Mouse (Mus musculus) forebrain, postnatal 0 days (tissue): ENCODE measurements at regions not wholly inside any gene's neighbourhood (a gene's known extent, or its start where the extent isn't known, plus 50 kb on each side); places are given as distances from the start of the nearest gene placed in this dataset.
A peak's percentile ranks its signal among the peaks of the same experiment; 100 is the strongest.

Experiments
- ATAC-seq: fragments of 200-750 bp; cut with Nextera tagmentation; 2 replicates; pipeline ENCODE4 v1.8.0; 2017; ENCODE audit warnings: mild to moderate bottlenecking, moderate library complexity
- DNase-seq: peaks from one replicate; pipeline ENCODE4 v3.0.0-alpha.2; 2015
- H3K27ac ChIP-seq: fragments of 300-500 bp; sonication (generic); 2 replicates; pipeline ENCODE4 v1.5.1; 2014; ENCODE audit warnings: low read depth, mild to moderate bottlenecking, antibody characterized with exemption, low read length, moderate library complexity, mixed read lengths
- H3K27me3 ChIP-seq: fragments of 300-500 bp; sonication (generic); 2 replicates; pipeline ENCODE4 v1.6.1; 2014; ENCODE audit warnings: mild to moderate bottlenecking, low read length, mixed read lengths; ENCODE audit not compliant: insufficient read depth
- H3K36me3 ChIP-seq: fragments of 300-500 bp; sonication (generic); 2 replicates; pipeline ENCODE4 v1.6.1; 2014; ENCODE audit warnings: mild to moderate bottlenecking, moderate library complexity; ENCODE audit not compliant: insufficient read depth
- H3K4me1 ChIP-seq: fragments of 300-500 bp; sonication (generic); 2 replicates; pipeline ENCODE4 v1.6.1; 2014; ENCODE audit warnings: antibody characterized with exemption; ENCODE audit not compliant: insufficient read depth
- H3K4me2 ChIP-seq: fragments of 300-500 bp; sonication (generic); 2 replicates; pipeline ENCODE4 v1.6.1; 2014; ENCODE audit warnings: low read depth, mild to moderate bottlenecking, moderate library complexity
- H3K4me3 ChIP-seq: fragments of 300-500 bp; sonication (generic); 2 replicates; pipeline ENCODE4 v1.5.1; 2014; ENCODE audit warnings: low read depth, low read length, mixed read lengths
- H3K9ac ChIP-seq: fragments of 300-500 bp; sonication (generic); 2 replicates; pipeline ENCODE4 v1.6.1; 2014; ENCODE audit warnings: mild to moderate bottlenecking
- H3K9me3 ChIP-seq: fragments of 300-500 bp; sonication (generic); 2 replicates; pipeline ENCODE4 v1.6.1; 2016; ENCODE audit warnings: low read length
- CTCF ChIP-seq: sonication (generic); IDR thresholded peaks from 2 replicates; pipeline ENCODE4 v1.5.1; 2016; ENCODE audit warnings: antibody characterized with exemption, control low read depth, low read depth
- WGBS: fragments of 180-500 bp; shearing (Covaris S2); extraction: QIAGEN DNeasy Blood & Tissue Kit; methylation state at CpG from one replicate; pipeline ENCODE4 v1.1.7; 2014; 5-methylcytosine and 5-hydroxymethylcytosine counted together

GRCm38 (mm10) chr12:92740818-92741217 is 891.9 kb upstream of the Sel1l start:
- H3K27ac ChIP-seq: no peak overlapping the region
- H3K36me3 ChIP-seq: no peaks in the 10 kb centered on the region
- H3K9me3 ChIP-seq: no peaks in the 10 kb centered on the region
- DNase-seq (no peak), ATAC-seq (no peak)
- H3K4me2 ChIP-seq: no peak overlapping the region
- H3K9ac ChIP-seq: no peak overlapping the region
- 82% methylated on average over 3 of the region's 3 CpGs for WGBS
- H3K27me3 ChIP-seq: no peaks in the 10 kb centered on the region
- TF ChIP-seq CTCF: no peak
- H3K4me1 ChIP-seq: peaks cover 4% of the 10 kb centered on the region; the same call in 1 of the 2 replicates
- H3K4me3 ChIP-seq: no peak overlapping the region

GRCm38 (mm10) chr12:92739196-92739595 is 890.2 kb upstream of the Sel1l start:
- DNase-seq: no peak
- Histone ChIP-seq H3K36me3 (no peaks in the 10 kb centered on the region), H3K9ac (no peak overlapping the region), H3K4me1 (peaks cover 4% of the 10 kb centered on the region; the same call in 1 of the 2 replicates), H3K4me2 (no peak overlapping the region), H3K4me3 (no peak overlapping the region), H3K27me3 (no peaks in the 10 kb centered on the region), H3K9me3 (no peaks in the 10 kb centered on the region), H3K27ac (no peak overlapping the region)
- ATAC-seq: no peak
- TF ChIP-seq CTCF: no peak
- WGBS: 90% methylated on average over 3 of the region's 3 CpGs

GRCm38 (mm10) chr12:92737623-92738370 is 888.8 kb upstream of the Sel1l start:
- no peaks in the 10 kb centered on the region for H3K36me3 ChIP-seq
- WGBS: 65% methylated on average over 12 of the region's 12 CpGs
- no peaks in the 10 kb centered on the region for H3K27me3 ChIP-seq
- H3K4me3 ChIP-seq: no peak overlapping the region
- H3K27ac ChIP-seq: no peak overlapping the region
- H3K4me2 ChIP-seq: no peak overlapping the region
- no peak for TF ChIP-seq CTCF
- DNase-seq (no peak), ATAC-seq (0 out of 2 replicates have a peak, but pooled peaks have one; percentile 38)
- no peaks in the 10 kb centered on the region for H3K9me3 ChIP-seq
- peaks cover 4% of the 10 kb centered on the region; the same call in 1 of the 2 replicates for H3K4me1 ChIP-seq
- no peak overlapping the region for H3K9ac ChIP-seq

GRCm38 (mm10) chr12:92723022-92723421 is 874.1 kb upstream of the Sel1l start:
- Histone ChIP-seq H3K9ac (no peak overlapping the region), H3K9me3 (no peaks in the 10 kb centered on the region), H3K4me2 (no peak overlapping the region), H3K27me3 (no peaks in the 10 kb centered on the region), H3K36me3 (no peaks in the 10 kb centered on the region), H3K27ac (no peak overlapping the region), H3K4me3 (no peak overlapping the region), H3K4me1 (no peaks in the 10 kb centered on the region)
- no peak for TF ChIP-seq CTCF
- no peak for ATAC-seq
- DNase-seq: no peak
- WGBS: 90% methylated on average over 3 of the region's 3 CpGs

- no peak overlapping the region for H3K4me3 ChIP-seq
- H3K36me3 ChIP-seq: no peaks in the 10 kb centered on the region
- WGBS: 93% methylated on average over 16 of the region's 16 CpGs
Measured at GRCm38 (mm10) chr12:92713415-92713814, 864.5 kb upstream of the Sel1l start.

GRCm38 (mm10) chr12:92708466-92708865 is 859.5 kb upstream of the Sel1l start:
- H3K27ac ChIP-seq: no peak overlapping the region
- no peak for DNase-seq
- WGBS: 38% methylated on average over 3 of the region's 3 CpGs

More at GRCm38 (mm10) chr12:92713415-92713814, 864.5 kb upstream of the Sel1l start:
- H3K9ac ChIP-seq: no peak overlapping the region
- DNase-seq (no peak), ATAC-seq (no peak)
- no peak overlapping the region for H3K27ac ChIP-seq
- H3K9me3 ChIP-seq: no peaks in the 10 kb centered on the region
- no peak for TF ChIP-seq CTCF
- H3K4me1 ChIP-seq: no peaks in the 10 kb centered on the region; the same call in 1 of the 2 replicates
- no peaks in the 10 kb centered on the region for H3K27me3 ChIP-seq
- no peak overlapping the region for H3K4me2 ChIP-seq

GRCm38 (mm10) chr12:92703731-92704130 is 854.8 kb upstream of the Sel1l start:
- no peaks in the 10 kb centered on the region; the same call in 1 of the 2 replicates for H3K4me1 ChIP-seq
- no peak overlapping the region for H3K4me3 ChIP-seq
- no peak overlapping the region for H3K4me2 ChIP-seq
- ATAC-seq: no peak
- H3K9me3 ChIP-seq: no peaks in the 10 kb centered on the region
- no peak for TF ChIP-seq CTCF
- H3K27ac ChIP-seq: no peak overlapping the region
- no peaks in the 10 kb centered on the region for H3K36me3 ChIP-seq
- H3K9ac ChIP-seq: no peak overlapping the region
- DNase-seq: no peak
- H3K27me3 ChIP-seq: no peaks in the 10 kb centered on the region

More at GRCm38 (mm10) chr12:92708466-92708865, 859.5 kb upstream of the Sel1l start:
- Histone ChIP-seq H3K4me1 (no peaks in the 10 kb centered on the region; the same call in 1 of the 2 replicates), H3K27me3 (no peaks in the 10 kb centered on the region), H3K4me3 (no peak overlapping the region), H3K36me3 (no peaks in the 10 kb centered on the region), H3K9me3 (no peaks in the 10 kb centered on the region), H3K9ac (no peak overlapping the region), H3K4me2 (no peak overlapping the region)
- no peak for TF ChIP-seq CTCF
- ATAC-seq: no peak
